Mouse (Mus musculus) embryo, embryonic 9.5 days (tissue): ENCODE data around the gene Arsg.

Experiments used
- DNase-seq: peaks from one replicate; pipeline ENCODE4 v3.0.0-alpha.2; 2017; ENCODE audit errors: extremely low spot score

The Arsg gene

GRCm38 (mm10) chr11:109619055-109619454, 145.9 kb downstream of the Arsg start:
- DNase-seq: peak; percentile 57

- DNase-seq: no peak
Measured at GRCm38 (mm10) chr11:109620356-109620755, 147.2 kb downstream of the Arsg start.

- DNase-seq: peak; percentile 47
Measured at GRCm38 (mm10) chr11:109621183-109621582, 148.0 kb downstream of the Arsg start.

- DNase-seq: peak; percentile 29
Measured at GRCm38 (mm10) chr11:109622518-109623037, 149.4 kb downstream of the Arsg start.
